In the genomic region with DNA sequence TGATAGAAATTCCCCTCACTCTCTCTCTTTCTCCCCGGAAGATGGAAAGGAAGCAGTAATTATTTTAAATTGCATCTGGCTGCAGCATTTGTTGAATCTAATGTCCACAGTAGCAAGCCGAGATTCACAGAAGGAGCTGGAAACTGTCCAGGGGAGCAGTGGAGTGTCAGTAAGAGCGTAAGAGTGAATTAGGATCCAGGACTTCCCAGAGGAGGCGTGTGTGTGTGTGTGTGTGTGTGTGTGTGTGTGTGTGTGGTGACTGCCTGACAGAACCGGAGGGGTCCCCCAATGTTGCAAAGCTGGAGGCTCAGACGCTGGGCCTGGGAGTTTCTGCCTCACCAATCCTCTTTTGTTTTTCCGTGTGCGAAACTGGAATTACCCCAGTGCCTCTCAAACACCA, we compare ENCODE assay signal across 11 mouse cellular contexts. TPM values are rescaled to one million over a fixed set of nuclear protein-coding genes. Genes with fewer than 3 reads are reported as not detected.
DNase-seq lines count a peak whose midpoint lies in the region; ATAC-seq and TF ChIP-seq lines count a peak whose summit lies in the region.
"Had no signal": no experiment of that assay in that cellular context is flagged by ENCODE, and none has a peak within 500 bp of the region (broad histone marks: within the 10 kb centered on the region; RNA-seq: fewer than 3 reads in every experiment).

No protein-coding gene starts in this region.

- H3K4me1 ChIP-seq in heart, embryonic 13.5 days = peaks cover 14% of the 10 kb centered on the region
- peaks cover 7% of the 10 kb centered on the region; the same call in 1 of the 2 replicates for H3K4me1 ChIP-seq in lung, postnatal 0 days (ENCODE audit: insufficient read depth, low read depth, low read length)
- H3K4me1 ChIP-seq in forebrain, embryonic 14.5 days (ENCODE audit: control insufficient read depth, insufficient read depth, low read length) = peaks cover 12% of the 10 kb centered on the region
- peaks cover 8% of the 10 kb centered on the region for H3K4me1 ChIP-seq in midbrain, embryonic 16.5 days (ENCODE audit: control insufficient read depth, insufficient read depth, low read length)

- WGBS in heart, embryonic 13.5 days = 50% methylated on average over 8 of the region's 8 CpGs
- 28% methylated on average over 8 of the region's 8 CpGs for WGBS in lung, postnatal 0 days
- WGBS in forebrain, embryonic 14.5 days = 29% methylated on average over 8 of the region's 8 CpGs
- 23% methylated on average over 8 of the region's 8 CpGs for WGBS in midbrain, embryonic 16.5 days

- H3K4me2 ChIP-seq in heart, embryonic 13.5 days = peak overlapping the region; percentile 96
- no peak overlapping the region for H3K4me2 ChIP-seq in lung, postnatal 0 days (replicated peaks; ENCODE audit: low read depth, low read length)
- H3K4me2 ChIP-seq in forebrain, embryonic 14.5 days (ENCODE audit: low read length) = peak overlapping the region; percentile 85
- H3K4me2 ChIP-seq in midbrain, embryonic 16.5 days (ENCODE audit: low read length) = peak overlapping the region; percentile 45

- no peak overlapping the region for H3K9ac ChIP-seq in heart, embryonic 13.5 days
- no peak overlapping the region for H3K9ac ChIP-seq in lung, postnatal 0 days (replicated peaks; ENCODE audit: low read depth)
- peak overlapping the region; percentile 48 for H3K9ac ChIP-seq in forebrain, embryonic 14.5 days (ENCODE audit: low read length)
- H3K9ac ChIP-seq in midbrain, embryonic 16.5 days (ENCODE audit: low read depth, low read length) = peak overlapping the region; percentile 37; the same call in 1 of the 2 replicates

- DNase-seq in heart, adult 8-10 months (ENCODE audit: low spot score) = no peak
- DNase-seq in lung, postnatal 10 days = peak; percentile 24
- DNase-seq in lung, postnatal 0 days (ENCODE audit: low spot score) = no peak
- DNase-seq in forebrain, embryonic 14.5 days (ENCODE audit: low spot score) = peak; percentile 67
- DNase-seq in spleen, adult 12 weeks (ENCODE audit: low spot score) = no peak
- no peak for DNase-seq in adrenal gland, postnatal 36 days

- H3K27me3 ChIP-seq in heart, embryonic 13.5 days (replicated peaks) = peaks cover 49% of the 10 kb centered on the region
- no peaks in the 10 kb centered on the region for H3K27me3 ChIP-seq in lung, postnatal 0 days (replicated peaks; ENCODE audit: insufficient read depth, low read length)
- no peaks in the 10 kb centered on the region for H3K27me3 ChIP-seq in forebrain, embryonic 14.5 days (replicated peaks; ENCODE audit: control insufficient read depth, insufficient read depth, low read length)
- H3K27me3 ChIP-seq in midbrain, embryonic 16.5 days (ENCODE audit: control insufficient read depth, insufficient read depth, low read depth, low read length) = no peaks in the 10 kb centered on the region

- no peak overlapping the region for H3K27ac ChIP-seq in heart, embryonic 13.5 days (replicated peaks)
- no peak overlapping the region for H3K27ac ChIP-seq in lung, postnatal 0 days (ENCODE audit: low read length)
- peak overlapping the region; percentile 23 for H3K27ac ChIP-seq in forebrain, embryonic 14.5 days (ENCODE audit: low read depth, low read length)
- peak overlapping the region; percentile 18; the same call in 1 of the 2 replicates for H3K27ac ChIP-seq in midbrain, embryonic 16.5 days (ENCODE audit: low read length)

- no peak overlapping the region; the same call in 1 of the 2 replicates for H3K4me3 ChIP-seq in heart, embryonic 13.5 days
- H3K4me3 ChIP-seq in lung, postnatal 0 days (ENCODE audit: low read depth, low read length) = no peak overlapping the region
- H3K4me3 ChIP-seq in forebrain, embryonic 14.5 days (ENCODE audit: low read depth, low read length) = no peak overlapping the region
- H3K4me3 ChIP-seq in midbrain, embryonic 16.5 days (ENCODE audit: low read depth, low read length) = peak overlapping the region; percentile 75; the same call in 1 of the 2 replicates

- H3K9me3 ChIP-seq in heart, embryonic 13.5 days = no peaks in the 10 kb centered on the region
- no peaks in the 10 kb centered on the region for H3K9me3 ChIP-seq in lung, postnatal 0 days (ENCODE audit: low read length)
- H3K9me3 ChIP-seq in forebrain, embryonic 14.5 days (replicated peaks; ENCODE audit: control insufficient read depth, low read length) = no peaks in the 10 kb centered on the region
- H3K9me3 ChIP-seq in midbrain, embryonic 16.5 days (replicated peaks; ENCODE audit: control insufficient read depth, low read length, poor library complexity, severe bottlenecking) = no peaks in the 10 kb centered on the region

- TF ChIP-seq EP300 in lung, postnatal 0 days (IDR thresholded peaks at IDR 0.05) = no peak

- no peak for TF ChIP-seq CTCF in lung, postnatal 0 days (IDR thresholded peaks at IDR 0.05)

- ATAC-seq in heart, embryonic 13.5 days (ENCODE audit: extremely low read depth, insufficient number of reproducible peaks, low FRiP score, low TSS enrichment) = no peak
- no peak for ATAC-seq in lung, postnatal 0 days
- ATAC-seq in forebrain, embryonic 14.5 days = peak; percentile 41; the same call in 1 of the 2 replicates
- ATAC-seq in midbrain, embryonic 16.5 days = 0 out of 2 replicates have a peak, but pooled peaks have one; percentile 23

- H3K36me3 ChIP-seq in heart, embryonic 13.5 days = peaks cover 30% of the 10 kb centered on the region
- H3K36me3 ChIP-seq in lung, postnatal 0 days (ENCODE audit: insufficient read depth, low read length) = no peaks in the 10 kb centered on the region; the same call in 1 of the 2 replicates
- peaks cover 15% of the 10 kb centered on the region for H3K36me3 ChIP-seq in forebrain, embryonic 14.5 days (ENCODE audit: control insufficient read depth, insufficient read depth, low read length)
- peaks cover 12% of the 10 kb centered on the region for H3K36me3 ChIP-seq in midbrain, embryonic 16.5 days (ENCODE audit: control insufficient read depth, insufficient read depth, low read length)

RNA-seq across cellular contexts. Expression of a gene that starts 0.6 kb away (rescaled TPM):
- 101 and 111 TPM in 2 replicates for polyA plus RNA-seq in heart, embryonic 13.5 days (2015; fragmentation: Nextera tagmentation; extraction: Ambion mirVana)
- 100 to 1,000 TPM; 129 to 141 (median 136) TPM for total RNA-seq in heart, adult 8-10 months (2022)
- polyA plus RNA-seq in lung, postnatal 0 days (2015; fragmentation: Nextera tagmentation; extraction: Ambion mirVana) = 76.6 and 97.2 TPM in 2 replicates
- polyA plus RNA-seq in forebrain, embryonic 14.5 days (2014; fragmentation: Nextera tagmentation; extraction: Ambion mirVana) = 108 and 118 TPM in 2 replicates
- polyA plus RNA-seq in midbrain, embryonic 16.5 days (2015; fragmentation: Nextera tagmentation; extraction: Ambion mirVana) = 236 and 259 TPM in 2 replicates
- 100 to 1,000 TPM; 175 to 226 TPM for total RNA-seq in adrenal gland, postnatal 36 days (2021)

RNA-seq across cellular contexts. Expression of a gene that starts 15.8 kb away (rescaled TPM):
- polyA plus RNA-seq in heart, embryonic 13.5 days (2015; fragmentation: Nextera tagmentation; extraction: Ambion mirVana) = not detected in 2 replicates
- total RNA-seq in heart, adult 8-10 months (2022) = not detected
- not detected in 2 replicates for polyA plus RNA-seq in lung, postnatal 0 days (2015; fragmentation: Nextera tagmentation; extraction: Ambion mirVana)
- polyA plus RNA-seq in forebrain, embryonic 14.5 days (2014; fragmentation: Nextera tagmentation; extraction: Ambion mirVana) = 0.87 and 1.0 TPM in 2 replicates
- polyA plus RNA-seq in midbrain, embryonic 16.5 days (2015; fragmentation: Nextera tagmentation; extraction: Ambion mirVana) = 1.6 and 1.9 TPM in 2 replicates
- 1 to 10 TPM in 1 of 2 experiments, under 1 TPM in 1; 0.56 to 1.5 TPM for total RNA-seq in adrenal gland, postnatal 36 days (2021)
- total RNA-seq: heart, adult 2 months; liver, adult 2 months had no signal
- polyA plus RNA-seq: liver, adult 2 months had no signal

RNA-seq across cellular contexts. Expression of a gene that starts 50.0 kb away (rescaled TPM):
- 4.6 and 5.3 TPM in 2 replicates for polyA plus RNA-seq in heart, embryonic 13.5 days (2015; fragmentation: Nextera tagmentation; extraction: Ambion mirVana)
- 10 to 100 TPM; 12.9 to 21.5 (median 13.8) TPM for total RNA-seq in heart, adult 8-10 months (2022)
- 10.7 and 11.1 TPM in 2 replicates for polyA plus RNA-seq in lung, postnatal 0 days (2015; fragmentation: Nextera tagmentation; extraction: Ambion mirVana)
- 0.77 and 1.1 TPM in 2 replicates for polyA plus RNA-seq in forebrain, embryonic 14.5 days (2014; fragmentation: Nextera tagmentation; extraction: Ambion mirVana)
- 1.0 and 1.2 TPM in 2 replicates for polyA plus RNA-seq in midbrain, embryonic 16.5 days (2015; fragmentation: Nextera tagmentation; extraction: Ambion mirVana)
- 10 to 100 TPM; 10.2 to 11.0 TPM for total RNA-seq in adrenal gland, postnatal 36 days (2021)

RNA-seq across cellular contexts. Expression of a gene that starts 53.5 kb away (rescaled TPM):
- 0.23 and 0.44 TPM in 2 replicates for polyA plus RNA-seq in heart, embryonic 13.5 days (2015; fragmentation: Nextera tagmentation; extraction: Ambion mirVana)
- not detected for total RNA-seq in heart, adult 8-10 months (2022)
- 1.1 and 1.8 TPM in 2 replicates for polyA plus RNA-seq in lung, postnatal 0 days (2015; fragmentation: Nextera tagmentation; extraction: Ambion mirVana)
- 2.5 and 4.3 TPM in 2 replicates for polyA plus RNA-seq in forebrain, embryonic 14.5 days (2014; fragmentation: Nextera tagmentation; extraction: Ambion mirVana)
- 6.8 and 9.2 TPM in 2 replicates for polyA plus RNA-seq in midbrain, embryonic 16.5 days (2015; fragmentation: Nextera tagmentation; extraction: Ambion mirVana)
- total RNA-seq in adrenal gland, postnatal 36 days (2021) = under 1 TPM; 0.30 to 0.50 TPM
- total RNA-seq: heart, adult 2 months; liver, adult 2 months had no signal
- polyA plus RNA-seq: small intestine, adult 2 months had no signal

Comparison
In these comparisons a context has a peak if more than half of its experiments do, and no peak if none do; other contexts are left out.
1. DNase-seq: peak in lung, postnatal 10 days (single experiment) and forebrain, embryonic 14.5 days (single experiment); none in heart, adult 8-10 months (single experiment), lung, postnatal 0 days (single experiment), spleen, adult 12 weeks (single experiment) and adrenal gland, postnatal 36 days (0 of 2).
2. ATAC-seq: peak in forebrain, embryonic 14.5 days (single experiment) and midbrain, embryonic 16.5 days (single experiment); none in heart, embryonic 13.5 days (single experiment) and lung, postnatal 0 days (single experiment).
3. H3K27ac ChIP-seq: peak in forebrain, embryonic 14.5 days (single experiment) and midbrain, embryonic 16.5 days (single experiment); none in heart, embryonic 13.5 days (single experiment) and lung, postnatal 0 days (single experiment).
4. H3K9ac ChIP-seq: peak in forebrain, embryonic 14.5 days (single experiment) and midbrain, embryonic 16.5 days (single experiment); none in heart, embryonic 13.5 days (single experiment) and lung, postnatal 0 days (single experiment).